Mouse (Mus musculus): ENCODE measurements around the gene Rhag. TPM values are rescaled to one million over a fixed set of nuclear protein-coding genes. Genes with fewer than 3 reads are reported as not detected.
A peak's percentile ranks its signal among the peaks of the same experiment; 100 is the strongest.

Rhag gene
- polyA plus RNA-seq, 1 experiment from 2014 or later, result 4.3 TPM

GRCm38 (mm10) chr17:40811560-40811959 is 634 bp downstream of the Rhag start:
- ATAC-seq, result no peak
- 90% methylated on average over 1 of the region's 1 CpGs for WGBS
- Histone ChIP-seq H3K36me3 (ENCODE audit: control insufficient read depth, insufficient read depth, low read length) (no peaks in the 10 kb centered on the region), H3K27me3 (replicated peaks; ENCODE audit: control insufficient read depth, insufficient read depth, low read length) (no peaks in the 10 kb centered on the region), H3K4me2 (ENCODE audit: low read depth, low read length) (no peak overlapping the region), H3K9me3 (ENCODE audit: control insufficient read depth, low read length) (no peaks in the 10 kb centered on the region), H3K27ac (ENCODE audit: low read length) (no peak overlapping the region), H3K9ac (ENCODE audit: low read depth, low read length) (no peak overlapping the region), H3K4me3 (ENCODE audit: low read length) (no peak overlapping the region), H3K4me1 (ENCODE audit: control insufficient read depth, insufficient read depth, low read length) (no peaks in the 10 kb centered on the region)

GRCm38 (mm10) chr17:40812259-40812658 is 1.3 kb downstream of the Rhag start:
- H3K4me2 ChIP-seq (ENCODE audit: low read depth, low read length), result no peak overlapping the region
- no peak for ATAC-seq
- H3K9ac ChIP-seq (ENCODE audit: low read depth, low read length), result no peak overlapping the region
- no peaks in the 10 kb centered on the region for H3K4me1 ChIP-seq (ENCODE audit: control insufficient read depth, insufficient read depth, low read length)
- WGBS, result 70% methylated on average over 2 of the region's 2 CpGs
- no peaks in the 10 kb centered on the region for H3K9me3 ChIP-seq (ENCODE audit: control insufficient read depth, low read length)
- H3K36me3 ChIP-seq (ENCODE audit: control insufficient read depth, insufficient read depth, low read length), result no peaks in the 10 kb centered on the region
- no peak overlapping the region for H3K27ac ChIP-seq (ENCODE audit: low read length)
- H3K27me3 ChIP-seq (replicated peaks; ENCODE audit: control insufficient read depth, insufficient read depth, low read length), result no peaks in the 10 kb centered on the region
- no peak overlapping the region for H3K4me3 ChIP-seq (ENCODE audit: low read length)

GRCm38 (mm10) chr17:40817340-40817943 is 6.5 kb downstream of the Rhag start:
- Histone ChIP-seq H3K4me1 (ENCODE audit: control insufficient read depth, insufficient read depth, low read length) (no peaks in the 10 kb centered on the region), H3K4me2 (ENCODE audit: low read depth, low read length) (no peak overlapping the region), H3K27ac (ENCODE audit: low read length) (no peak overlapping the region), H3K9me3 (ENCODE audit: control insufficient read depth, low read length) (no peaks in the 10 kb centered on the region), H3K36me3 (ENCODE audit: control insufficient read depth, insufficient read depth, low read length) (no peaks in the 10 kb centered on the region), H3K27me3 (replicated peaks; ENCODE audit: control insufficient read depth, insufficient read depth, low read length) (no peaks in the 10 kb centered on the region), H3K4me3 (ENCODE audit: low read length) (no peak overlapping the region), H3K9ac (ENCODE audit: low read depth, low read length) (no peak overlapping the region)
- no peak for ATAC-seq
- WGBS, result 66% methylated on average over 4 of the region's 4 CpGs

DNA sequence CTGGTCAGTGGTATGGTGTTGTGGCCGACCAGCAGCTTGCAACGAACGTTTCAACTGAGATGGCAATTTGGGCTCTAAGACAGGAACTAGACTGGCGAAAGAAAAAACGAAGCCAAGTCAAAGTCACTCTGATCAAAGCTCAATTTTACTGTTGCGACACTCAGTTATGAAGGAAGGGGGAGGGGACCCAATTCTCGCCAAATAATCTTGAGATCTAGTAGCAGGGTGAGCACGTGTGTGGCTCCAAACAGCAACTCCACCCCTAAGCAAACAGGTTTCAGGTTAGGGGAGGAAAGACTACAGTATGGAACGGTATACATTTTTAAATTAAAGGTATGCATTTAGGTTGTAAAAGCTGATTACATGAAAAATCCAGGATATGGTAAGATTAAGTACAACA is 10.6 kb downstream of the Rhag start:
- no peaks in the 10 kb centered on the region for H3K36me3 ChIP-seq (ENCODE audit: control insufficient read depth, insufficient read depth, low read length)
- ATAC-seq, result peak; percentile 73; the same call in 1 of the 2 replicates
- WGBS, result 66% methylated on average over 9 of the region's 9 CpGs

DNA sequence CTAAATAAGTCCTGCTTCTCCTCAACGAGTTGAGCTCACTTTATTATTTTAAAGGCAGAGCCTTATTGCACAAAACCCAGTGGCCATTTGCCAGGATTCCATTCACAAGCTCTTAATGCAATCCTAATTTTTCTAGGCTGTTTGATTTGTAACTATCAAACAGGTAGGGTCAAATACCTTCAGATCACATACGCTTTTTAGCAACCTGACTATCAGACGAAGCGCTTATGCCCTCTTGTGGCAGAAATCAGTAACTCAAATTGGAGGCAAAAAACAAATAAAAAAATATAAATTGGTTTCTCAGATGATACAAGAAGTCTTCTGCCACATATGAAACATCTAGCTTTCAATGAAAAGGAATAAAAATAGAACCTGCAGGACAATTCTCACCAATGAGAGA is 12.9 kb downstream of the Rhag start:
- no peaks in the 10 kb centered on the region for H3K36me3 ChIP-seq (ENCODE audit: control insufficient read depth, insufficient read depth, low read length)
- H3K4me1 ChIP-seq (ENCODE audit: control insufficient read depth, insufficient read depth, low read length), result no peaks in the 10 kb centered on the region
- no peak overlapping the region for H3K27ac ChIP-seq (ENCODE audit: low read length)
- no peak overlapping the region for H3K9ac ChIP-seq (ENCODE audit: low read depth, low read length)
- H3K9me3 ChIP-seq (ENCODE audit: control insufficient read depth, low read length), result no peaks in the 10 kb centered on the region
- H3K4me2 ChIP-seq (ENCODE audit: low read depth, low read length), result no peak overlapping the region
- no peaks in the 10 kb centered on the region for H3K27me3 ChIP-seq (replicated peaks; ENCODE audit: control insufficient read depth, insufficient read depth, low read length)
- 19% methylated on average over 4 of the region's 4 CpGs for WGBS
- H3K4me3 ChIP-seq (ENCODE audit: low read length), result no peak overlapping the region
- ATAC-seq, result no peak

More for the DNA sequence above, 10.6 kb downstream of the Rhag start:
- H3K4me2 ChIP-seq (ENCODE audit: low read depth, low read length), result no peak overlapping the region
- no peaks in the 10 kb centered on the region for H3K4me1 ChIP-seq (ENCODE audit: control insufficient read depth, insufficient read depth, low read length)
- H3K9ac ChIP-seq (ENCODE audit: low read depth, low read length), result no peak overlapping the region
- no peak overlapping the region for H3K4me3 ChIP-seq (ENCODE audit: low read length)
- H3K27me3 ChIP-seq (replicated peaks; ENCODE audit: control insufficient read depth, insufficient read depth, low read length), result no peaks in the 10 kb centered on the region
- no peak overlapping the region for H3K27ac ChIP-seq (ENCODE audit: low read length)
- no peaks in the 10 kb centered on the region for H3K9me3 ChIP-seq (ENCODE audit: control insufficient read depth, low read length)

DNA sequence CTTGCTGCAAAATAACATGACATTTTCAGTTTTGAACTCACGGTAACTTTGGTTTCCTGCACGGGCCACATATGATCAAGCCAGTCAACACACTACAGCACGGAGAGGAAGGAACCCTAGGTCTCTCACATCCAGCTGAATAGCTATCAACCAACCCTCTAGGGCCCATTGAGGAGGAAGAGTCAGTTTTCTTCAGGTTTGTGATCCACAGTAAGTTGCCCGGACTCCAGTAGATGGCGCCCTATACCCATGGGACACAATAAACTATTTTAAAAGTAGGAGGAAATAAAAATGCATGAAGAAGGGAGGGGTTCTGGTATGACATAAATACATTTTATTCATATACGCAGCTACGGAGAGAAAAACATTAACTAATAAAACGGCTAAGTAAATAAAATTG is 13.6 kb downstream of the Rhag start:
- H3K9ac ChIP-seq (ENCODE audit: low read depth, low read length), result no peak overlapping the region
- H3K4me1 ChIP-seq (ENCODE audit: control insufficient read depth, insufficient read depth, low read length), result no peaks in the 10 kb centered on the region
- ATAC-seq, result no peak
- H3K4me3 ChIP-seq (ENCODE audit: low read length), result no peak overlapping the region
- 59% methylated on average over 8 of the region's 8 CpGs for WGBS
- no peak overlapping the region for H3K4me2 ChIP-seq (ENCODE audit: low read depth, low read length)
- H3K27ac ChIP-seq (ENCODE audit: low read length), result no peak overlapping the region
- H3K27me3 ChIP-seq (replicated peaks; ENCODE audit: control insufficient read depth, insufficient read depth, low read length), result no peaks in the 10 kb centered on the region
- H3K36me3 ChIP-seq (ENCODE audit: control insufficient read depth, insufficient read depth, low read length), result no peaks in the 10 kb centered on the region
- H3K9me3 ChIP-seq (ENCODE audit: control insufficient read depth, low read length), result no peaks in the 10 kb centered on the region

- Histone ChIP-seq H3K4me3 (ENCODE audit: low read length) (no peak overlapping the region), H3K27ac (ENCODE audit: low read length) (no peak overlapping the region), H3K36me3 (ENCODE audit: control insufficient read depth, insufficient read depth, low read length) (no peaks in the 10 kb centered on the region), H3K9me3 (ENCODE audit: control insufficient read depth, low read length) (no peaks in the 10 kb centered on the region), H3K27me3 (replicated peaks; ENCODE audit: control insufficient read depth, insufficient read depth, low read length) (no peaks in the 10 kb centered on the region), H3K4me2 (ENCODE audit: low read depth, low read length) (no peak overlapping the region), H3K9ac (ENCODE audit: low read depth, low read length) (no peak overlapping the region), H3K4me1 (ENCODE audit: control insufficient read depth, insufficient read depth, low read length) (no peaks in the 10 kb centered on the region)
- no peak for ATAC-seq
- WGBS, result 46% methylated on average over 2 of the region's 2 CpGs
These were observed 20.9 kb downstream of the Rhag start for GRCm38 (mm10) chr17:40831870-40832269.

DNA sequence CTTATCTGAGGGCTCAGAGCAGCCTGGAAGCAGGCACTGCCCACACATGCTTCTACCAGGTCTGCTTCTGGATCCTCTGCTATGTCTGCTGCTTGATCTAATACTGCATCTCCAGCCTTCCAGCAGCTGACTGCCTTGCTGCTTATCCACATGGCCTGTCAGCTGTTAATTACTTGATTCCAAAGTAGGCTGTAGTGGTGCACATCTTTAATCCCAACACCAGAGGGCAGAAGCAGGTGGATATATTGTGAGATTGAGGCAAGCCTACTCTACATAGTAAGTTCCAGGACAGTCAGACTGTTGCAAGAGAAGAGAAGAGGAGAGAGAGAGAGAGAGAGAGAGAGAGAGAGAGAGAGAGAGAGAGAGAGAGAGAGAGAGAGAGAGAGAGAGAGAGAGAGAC is 26.4 kb downstream of the Rhag start:
- Histone ChIP-seq H3K9me3 (ENCODE audit: control insufficient read depth, low read length) (no peaks in the 10 kb centered on the region), H3K4me3 (ENCODE audit: low read length) (no peak overlapping the region), H3K36me3 (ENCODE audit: control insufficient read depth, insufficient read depth, low read length) (no peaks in the 10 kb centered on the region), H3K9ac (ENCODE audit: low read depth, low read length) (no peak overlapping the region), H3K27me3 (replicated peaks; ENCODE audit: control insufficient read depth, insufficient read depth, low read length) (no peaks in the 10 kb centered on the region), H3K4me1 (ENCODE audit: control insufficient read depth, insufficient read depth, low read length) (no peaks in the 10 kb centered on the region), H3K4me2 (ENCODE audit: low read depth, low read length) (no peak overlapping the region), H3K27ac (ENCODE audit: low read length) (no peak overlapping the region)
- peak; percentile 73 for ATAC-seq

- H3K4me2 ChIP-seq (ENCODE audit: low read depth, low read length), result no peak overlapping the region
- no peaks in the 10 kb centered on the region for H3K27me3 ChIP-seq (replicated peaks; ENCODE audit: control insufficient read depth, insufficient read depth, low read length)
- H3K27ac ChIP-seq (ENCODE audit: low read length), result no peak overlapping the region
- H3K36me3 ChIP-seq (ENCODE audit: control insufficient read depth, insufficient read depth, low read length), result no peaks in the 10 kb centered on the region
- H3K9ac ChIP-seq (ENCODE audit: low read depth, low read length), result no peak overlapping the region
- ATAC-seq, result no peak
- H3K4me3 ChIP-seq (ENCODE audit: low read length), result no peak overlapping the region
- no peaks in the 10 kb centered on the region for H3K4me1 ChIP-seq (ENCODE audit: control insufficient read depth, insufficient read depth, low read length)
- H3K9me3 ChIP-seq (ENCODE audit: control insufficient read depth, low read length), result no peaks in the 10 kb centered on the region
These were observed 44.1 kb downstream of the Rhag start for GRCm38 (mm10) chr17:40855065-40855464.
